Mouse (Mus musculus): ENCODE results near the gene Kbtbd3. TPM values are rescaled to one million over a fixed set of nuclear protein-coding genes. Genes with fewer than 3 reads are reported as not detected.

Gene Kbtbd3
- polyA plus RNA-seq, 1 experiment from 2014 or later, result 13.8 TPM

GRCm38 (mm10) chr9:4310706-4311105, 1.1 kb downstream of the Kbtbd3 start:
- 0 out of 2 replicates have a peak, but pooled peaks cover 2% of the 10 kb centered on the region for H3K36me3 ChIP-seq (ENCODE audit: control insufficient read depth, insufficient read depth, low read length)
- peak overlapping the region; percentile 82 for H3K4me3 ChIP-seq (ENCODE audit: low read depth, low read length)
- H3K4me1 ChIP-seq (ENCODE audit: control insufficient read depth, insufficient read depth, low read length), result peaks cover 22% of the 10 kb centered on the region
- peak overlapping the region; percentile 95 for H3K27ac ChIP-seq (ENCODE audit: low read length)
- no peaks in the 10 kb centered on the region for H3K9me3 ChIP-seq (replicated peaks; ENCODE audit: control insufficient read depth, low read length, poor library complexity, severe bottlenecking)
- H3K9ac ChIP-seq (ENCODE audit: low read depth, low read length), result peak overlapping the region; percentile 87
- H3K27me3 ChIP-seq (ENCODE audit: control insufficient read depth, insufficient read depth, low read depth, low read length), result no peaks in the 10 kb centered on the region
- peak overlapping the region; percentile 63 for H3K4me2 ChIP-seq (ENCODE audit: low read length)
- WGBS, result 54% methylated on average over 3 of the region's 3 CpGs
- no peak for ATAC-seq

GRCm38 (mm10) chr9:4311162-4311561, 1.5 kb downstream of the Kbtbd3 start:
- H3K9me3 ChIP-seq (replicated peaks; ENCODE audit: control insufficient read depth, low read length, poor library complexity, severe bottlenecking), result no peaks in the 10 kb centered on the region
- H3K4me2 ChIP-seq (ENCODE audit: low read length), result peak overlapping the region; percentile 63
- WGBS, result 83% methylated on average over 3 of the region's 3 CpGs
- no peak overlapping the region for H3K4me3 ChIP-seq (ENCODE audit: low read depth, low read length)
- no peaks in the 10 kb centered on the region for H3K27me3 ChIP-seq (ENCODE audit: control insufficient read depth, insufficient read depth, low read depth, low read length)
- H3K36me3 ChIP-seq (ENCODE audit: control insufficient read depth, insufficient read depth, low read length), result 0 out of 2 replicates have a peak, but pooled peaks cover 2% of the 10 kb centered on the region
- no peak for ATAC-seq
- no peak overlapping the region for H3K27ac ChIP-seq (ENCODE audit: low read length)
- H3K9ac ChIP-seq (ENCODE audit: low read depth, low read length), result no peak overlapping the region
- peaks cover 20% of the 10 kb centered on the region for H3K4me1 ChIP-seq (ENCODE audit: control insufficient read depth, insufficient read depth, low read length)

- Histone ChIP-seq H3K9ac (ENCODE audit: low read depth, low read length) (no peak overlapping the region), H3K4me2 (ENCODE audit: low read length) (no peak overlapping the region), H3K27me3 (ENCODE audit: control insufficient read depth, insufficient read depth, low read depth, low read length) (no peaks in the 10 kb centered on the region), H3K4me1 (ENCODE audit: control insufficient read depth, insufficient read depth, low read length) (peaks cover 8% of the 10 kb centered on the region), H3K9me3 (replicated peaks; ENCODE audit: control insufficient read depth, low read length, poor library complexity, severe bottlenecking) (no peaks in the 10 kb centered on the region), H3K36me3 (ENCODE audit: control insufficient read depth, insufficient read depth, low read length) (peaks cover 2% of the 10 kb centered on the region; the same call in 1 of the 2 replicates), H3K4me3 (ENCODE audit: low read depth, low read length) (no peak overlapping the region), H3K27ac (ENCODE audit: low read length) (no peak overlapping the region)
- WGBS, result 93% methylated on average over 4 of the region's 4 CpGs
- no peak for ATAC-seq
Observed at GRCm38 (mm10) chr9:4313946-4314345, 4.3 kb downstream of the Kbtbd3 start.

- H3K9me3 ChIP-seq (replicated peaks; ENCODE audit: control insufficient read depth, low read length, poor library complexity, severe bottlenecking), result no peaks in the 10 kb centered on the region
- no peaks in the 10 kb centered on the region for H3K27me3 ChIP-seq (ENCODE audit: control insufficient read depth, insufficient read depth, low read depth, low read length)
- peaks cover 2% of the 10 kb centered on the region; the same call in 1 of the 2 replicates for H3K36me3 ChIP-seq (ENCODE audit: control insufficient read depth, insufficient read depth, low read length)
- H3K4me1 ChIP-seq (ENCODE audit: control insufficient read depth, insufficient read depth, low read length), result peaks cover 5% of the 10 kb centered on the region
- H3K4me3 ChIP-seq (ENCODE audit: low read depth, low read length), result no peak overlapping the region
- no peak overlapping the region for H3K9ac ChIP-seq (ENCODE audit: low read depth, low read length)
- H3K4me2 ChIP-seq (ENCODE audit: low read length), result no peak overlapping the region
- 70% methylated on average over 2 of the region's 2 CpGs for WGBS
- ATAC-seq, result no peak
- no peak overlapping the region for H3K27ac ChIP-seq (ENCODE audit: low read length)
Observed at GRCm38 (mm10) chr9:4315746-4316145, 6.1 kb downstream of the Kbtbd3 start.

GRCm38 (mm10) chr9:4318939-4319721, 9.5 kb downstream of the Kbtbd3 start:
- H3K36me3 ChIP-seq (ENCODE audit: control insufficient read depth, insufficient read depth, low read length), result peaks cover 6% of the 10 kb centered on the region; the same call in 1 of the 2 replicates
- H3K4me1 ChIP-seq (ENCODE audit: control insufficient read depth, insufficient read depth, low read length), result no peaks in the 10 kb centered on the region
- H3K27me3 ChIP-seq (ENCODE audit: control insufficient read depth, insufficient read depth, low read depth, low read length), result no peaks in the 10 kb centered on the region
- H3K4me3 ChIP-seq (ENCODE audit: low read depth, low read length), result no peak overlapping the region
- no peak for ATAC-seq
- no peak overlapping the region for H3K9ac ChIP-seq (ENCODE audit: low read depth, low read length)
- WGBS, result 90% methylated on average over 6 of the region's 6 CpGs
- H3K27ac ChIP-seq (ENCODE audit: low read length), result no peak overlapping the region
- no peak overlapping the region for H3K4me2 ChIP-seq (ENCODE audit: low read length)
- peaks cover 2% of the 10 kb centered on the region; the same call in 1 of the 2 replicates for H3K9me3 ChIP-seq (replicated peaks; ENCODE audit: control insufficient read depth, low read length, poor library complexity, severe bottlenecking)

GRCm38 (mm10) chr9:4353163-4353562, 43.5 kb downstream of the Kbtbd3 start:
- no peak overlapping the region for H3K9ac ChIP-seq (ENCODE audit: low read depth, low read length)
- no peaks in the 10 kb centered on the region for H3K9me3 ChIP-seq (replicated peaks; ENCODE audit: control insufficient read depth, low read length, poor library complexity, severe bottlenecking)
- ATAC-seq, result no peak
- no peak overlapping the region for H3K4me2 ChIP-seq (ENCODE audit: low read length)
- no peaks in the 10 kb centered on the region for H3K27me3 ChIP-seq (ENCODE audit: control insufficient read depth, insufficient read depth, low read depth, low read length)
- no peak overlapping the region for H3K27ac ChIP-seq (ENCODE audit: low read length)
- H3K4me1 ChIP-seq (ENCODE audit: control insufficient read depth, insufficient read depth, low read length), result no peaks in the 10 kb centered on the region
- WGBS, result 96% methylated on average over 1 of the region's 1 CpGs
- H3K36me3 ChIP-seq (ENCODE audit: control insufficient read depth, insufficient read depth, low read length), result no peaks in the 10 kb centered on the region
- no peak overlapping the region for H3K4me3 ChIP-seq (ENCODE audit: low read depth, low read length)

- WGBS, result under 1% methylated on average over 31 of the region's 31 CpGs
- Histone ChIP-seq H3K36me3 (ENCODE audit: control insufficient read depth, insufficient read depth, low read length) (no peaks in the 10 kb centered on the region; the same call in 1 of the 2 replicates), H3K4me2 (ENCODE audit: low read length) (peak within 1 kb of the TSS; percentile 75), H3K27me3 (ENCODE audit: control insufficient read depth, insufficient read depth, low read depth, low read length) (no peaks in the 10 kb centered on the region), H3K9ac (ENCODE audit: low read depth, low read length) (peak within 1 kb of the TSS; percentile 69), H3K4me3 (ENCODE audit: low read depth, low read length) (peak within 1 kb of the TSS; percentile 50), H3K27ac (ENCODE audit: low read length) (peak within 1 kb of the TSS; percentile 84), H3K9me3 (replicated peaks; ENCODE audit: control insufficient read depth, low read length, poor library complexity, severe bottlenecking) (no peaks in the 10 kb centered on the region), H3K4me1 (ENCODE audit: control insufficient read depth, insufficient read depth, low read length) (peaks cover 18% of the 10 kb centered on the region)
- ATAC-seq, result peak; percentile 100
Observed at GRCm38 (mm10) chr9:4375828-4376639, 66.4 kb downstream of the Kbtbd3 start, which contains the start of gene Msantd4. Msantd4 (plus strand) TSS chr9:4376562.

GRCm38 (mm10) chr9:4376640-4377120, 67.0 kb downstream of the Kbtbd3 start:
- H3K4me2 ChIP-seq (ENCODE audit: low read length), result peak overlapping the region; percentile 67
- 0% methylated on average over 15 of the region's 15 CpGs for WGBS
- H3K27me3 ChIP-seq (ENCODE audit: control insufficient read depth, insufficient read depth, low read depth, low read length), result no peaks in the 10 kb centered on the region
- H3K36me3 ChIP-seq (ENCODE audit: control insufficient read depth, insufficient read depth, low read length), result no peaks in the 10 kb centered on the region; the same call in 1 of the 2 replicates
- no peaks in the 10 kb centered on the region for H3K9me3 ChIP-seq (replicated peaks; ENCODE audit: control insufficient read depth, low read length, poor library complexity, severe bottlenecking)
- H3K4me3 ChIP-seq (ENCODE audit: low read depth, low read length), result peak overlapping the region; percentile 50
- peaks cover 18% of the 10 kb centered on the region for H3K4me1 ChIP-seq (ENCODE audit: control insufficient read depth, insufficient read depth, low read length)
- ATAC-seq, result no peak; the same call in 1 of the 2 replicates
- peak overlapping the region; percentile 69 for H3K9ac ChIP-seq (ENCODE audit: low read depth, low read length)
- peak overlapping the region; percentile 19 for H3K27ac ChIP-seq (ENCODE audit: low read length)

Data from midbrain, embryonic 16.5 days (tissue).